Mouse (Mus musculus): Measurements from ENCODE around the gene Asxl1. TPM values are rescaled to one million over a fixed set of nuclear protein-coding genes. Genes with fewer than 3 reads are reported as not detected.
A peak's percentile ranks its signal among the peaks of the same experiment; 100 is the strongest.
"Not testable (repeated sequence)": the region's sequence is repeated elsewhere in the genome, so short reads cannot be mapped to it uniquely, and the experiment has no call there.

Asxl1 gene
- polyA plus RNA-seq, 2 experiments from 2014 or later = 13.9 to 20.4 TPM

DNA sequence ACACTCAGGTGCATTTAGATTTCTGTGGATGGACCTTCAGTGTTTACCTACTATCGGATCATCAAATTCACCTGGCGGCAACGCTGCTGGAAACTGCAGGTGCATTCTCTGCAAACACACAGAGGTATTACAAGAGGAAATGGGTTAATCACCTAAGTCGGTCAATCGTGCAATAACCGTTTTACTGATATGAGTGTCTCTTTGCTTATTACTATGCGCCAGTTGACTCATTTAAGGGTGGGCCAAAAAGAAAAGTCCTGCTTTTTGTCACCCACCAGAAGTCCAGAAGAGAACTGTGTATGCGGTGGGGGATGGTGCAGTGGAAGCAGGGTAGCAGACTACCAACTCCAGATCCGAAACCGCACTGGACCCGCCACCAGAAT lies 567 bp upstream of the Asxl1 start:
- ATAC-seq = peak; percentile 44

DNA sequence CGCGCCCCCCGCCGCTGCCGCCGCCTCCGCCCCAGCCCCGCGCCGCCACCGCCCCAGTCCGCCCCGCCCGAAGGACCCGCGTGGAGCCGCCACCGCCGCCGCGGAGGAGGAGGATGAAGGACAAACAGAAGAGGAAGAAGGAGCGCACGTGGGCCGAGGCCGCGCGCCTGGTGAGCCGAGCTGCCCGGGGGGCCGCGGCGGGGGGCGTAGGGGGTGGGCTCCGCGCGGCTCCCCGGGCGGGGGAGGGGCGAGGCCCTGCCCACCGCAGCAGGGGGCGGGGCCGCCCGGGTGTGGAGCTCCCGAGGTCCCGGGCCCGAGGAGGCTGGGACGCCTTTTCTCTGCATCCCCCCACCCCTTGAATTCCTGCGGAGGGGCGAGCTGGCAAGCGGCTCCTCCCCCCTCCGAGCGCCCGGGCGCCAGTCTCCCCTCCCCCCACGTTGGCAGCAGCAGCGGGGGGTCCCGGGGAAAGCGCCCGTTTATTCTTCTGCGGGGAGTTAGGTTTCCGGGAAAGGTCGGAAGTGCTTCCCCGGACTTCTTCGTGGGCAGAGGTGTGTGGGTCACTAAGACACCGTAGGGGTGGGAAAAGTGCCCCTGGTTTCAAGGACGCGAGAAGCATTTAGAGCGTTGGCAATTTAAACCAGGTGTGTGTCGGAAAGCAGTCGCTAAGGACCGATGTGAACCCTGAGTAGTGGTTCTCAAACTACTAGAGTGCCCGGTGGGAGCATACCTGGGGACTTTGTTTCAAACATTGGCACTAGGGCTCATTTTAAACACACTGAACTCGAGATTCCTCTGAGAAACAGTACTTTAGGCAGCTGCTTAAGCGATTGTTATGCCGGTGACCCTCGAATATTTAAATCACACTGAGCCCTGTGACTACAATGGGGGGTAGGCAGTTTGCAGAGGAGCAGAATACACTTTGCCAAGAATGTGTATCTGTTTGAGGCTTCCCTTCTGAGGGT lies 873 bp downstream of the Asxl1 start:
- no peak for ATAC-seq

DNA sequence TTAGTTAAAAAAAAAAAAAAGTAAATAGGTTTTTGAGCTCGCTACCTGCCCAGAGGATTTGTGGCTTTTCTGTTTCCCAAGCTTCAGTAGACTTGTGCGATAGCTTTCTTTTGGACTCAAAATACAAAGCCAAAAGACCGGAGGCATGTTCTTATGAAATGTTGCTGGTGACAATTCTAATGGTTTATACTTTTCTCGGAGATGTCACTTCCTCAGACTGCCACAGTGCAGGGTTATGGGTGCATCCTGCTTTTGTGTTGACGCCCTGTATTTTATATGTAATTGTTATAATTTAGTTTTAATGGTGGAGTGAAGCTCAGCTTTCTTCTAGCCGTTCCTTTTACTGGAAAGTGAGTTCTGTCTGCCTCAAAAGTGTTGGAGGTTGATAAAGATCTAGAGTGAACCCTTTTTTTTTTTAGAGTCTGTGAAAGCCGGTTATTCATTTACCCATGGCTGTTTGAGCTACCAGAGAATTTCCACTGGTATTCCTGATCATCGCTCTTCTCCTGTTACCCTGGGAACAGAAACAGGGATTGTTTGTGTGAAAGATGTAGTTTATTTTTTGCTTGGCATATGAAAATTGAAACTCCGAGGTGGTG lies 1.7 kb downstream of the Asxl1 start:
- no peak for ATAC-seq

DNA sequence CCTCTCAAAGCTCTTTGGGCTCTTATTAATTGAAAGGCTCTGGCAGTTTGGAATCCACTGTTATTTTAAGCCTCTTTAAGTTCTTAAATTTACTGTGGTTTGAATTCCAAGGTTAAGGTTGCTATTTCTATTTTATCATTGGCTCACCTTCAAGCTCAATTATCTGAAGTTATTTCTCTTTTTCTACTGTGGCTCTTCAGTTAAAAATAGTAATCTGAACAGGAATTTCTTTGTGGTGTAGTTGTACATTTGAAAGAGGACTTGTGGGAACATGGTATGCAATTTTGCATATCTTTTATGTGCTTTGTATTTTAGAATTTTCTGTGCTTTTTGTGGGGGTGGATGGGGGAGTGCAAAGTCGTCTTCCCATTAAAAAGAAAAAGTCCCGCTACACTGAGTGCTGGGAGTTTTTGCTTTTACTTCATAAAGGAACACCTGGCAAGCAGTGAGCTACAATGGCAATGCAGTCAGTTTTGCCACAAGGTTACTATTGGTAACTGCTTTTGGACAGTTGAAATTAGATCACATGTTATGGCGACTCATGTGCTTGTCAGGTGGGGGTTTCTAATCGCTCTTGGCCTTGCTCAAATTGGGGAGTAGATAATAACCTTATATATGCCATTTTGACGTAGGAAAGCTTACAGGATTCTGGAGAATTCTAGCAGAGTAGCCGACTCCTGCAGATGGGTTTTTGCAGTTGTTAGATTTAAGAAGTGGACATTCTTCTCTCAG lies 2.6 kb downstream of the Asxl1 start:
- ATAC-seq = no peak

DNA sequence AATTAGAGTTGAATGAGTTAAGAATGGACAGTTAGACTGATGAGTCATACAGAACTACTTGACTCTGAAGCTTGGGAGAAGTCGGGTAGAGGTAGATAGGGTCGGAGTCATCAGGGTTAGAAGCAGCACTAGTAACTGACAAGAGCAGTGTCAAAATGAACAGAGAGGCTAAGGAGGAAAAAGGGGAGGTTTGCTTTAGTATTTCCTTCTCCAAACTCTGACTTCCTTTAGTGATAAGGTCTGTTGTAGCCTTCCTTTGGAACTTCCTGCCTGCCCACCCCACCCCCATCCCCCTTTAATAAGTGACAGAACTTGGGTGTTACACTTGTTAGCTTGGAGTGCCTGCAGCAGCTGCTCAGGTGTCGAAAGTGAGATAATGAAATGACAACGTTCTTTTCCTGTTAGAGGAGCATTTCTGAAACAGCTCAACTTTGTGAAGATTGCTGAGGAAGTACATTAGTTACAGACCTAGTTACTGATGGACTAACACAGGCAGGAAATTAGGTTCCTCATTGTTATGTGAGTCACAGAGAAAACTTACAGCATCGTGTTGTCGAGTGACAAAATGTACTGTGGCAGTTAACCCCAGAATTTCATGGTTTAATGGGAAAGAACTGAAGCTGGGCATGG lies 5.0 kb downstream of the Asxl1 start:
- ATAC-seq = peak; percentile 58

DNA sequence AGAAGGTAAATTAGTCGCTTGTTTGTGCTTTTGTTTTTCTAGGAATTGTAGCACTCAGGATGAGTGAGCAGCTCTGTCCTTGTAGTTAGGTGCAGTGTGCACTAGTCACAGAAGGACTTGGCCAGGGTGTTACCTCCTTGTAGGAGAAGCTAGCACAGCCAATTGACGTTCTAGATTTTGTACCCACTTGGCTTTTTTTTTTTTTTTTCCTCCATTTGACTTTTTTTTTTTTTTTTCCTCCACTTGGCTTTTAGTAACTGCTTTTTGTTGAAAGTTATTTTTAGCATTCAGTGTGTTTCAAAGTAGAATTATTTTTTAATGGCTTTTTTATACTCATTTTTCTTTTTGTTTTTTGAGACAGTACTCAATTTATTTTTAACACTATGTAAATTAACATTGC lies 9.0 kb downstream of the Asxl1 start:
- no peak for ATAC-seq

DNA sequence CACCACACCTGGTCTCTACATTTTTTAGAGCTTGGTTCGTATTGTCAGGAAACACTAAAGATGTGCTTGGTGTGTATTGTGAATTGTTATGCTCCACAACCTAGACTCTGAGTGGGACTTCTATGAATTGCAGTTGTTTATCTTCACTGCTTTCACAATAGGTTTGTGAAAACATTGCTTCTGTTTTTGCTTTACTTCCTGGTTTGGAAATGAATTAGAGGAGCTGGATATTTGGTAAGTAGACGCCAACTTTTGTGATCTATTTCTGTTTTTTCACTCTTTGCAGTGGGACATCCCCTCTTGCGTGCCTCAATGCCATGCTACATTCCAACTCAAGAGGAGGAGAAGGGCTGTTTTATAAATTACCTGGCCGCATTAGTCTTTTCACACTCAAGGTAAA lies 11.2 kb downstream of the Asxl1 start:
- ATAC-seq = no peak

DNA sequence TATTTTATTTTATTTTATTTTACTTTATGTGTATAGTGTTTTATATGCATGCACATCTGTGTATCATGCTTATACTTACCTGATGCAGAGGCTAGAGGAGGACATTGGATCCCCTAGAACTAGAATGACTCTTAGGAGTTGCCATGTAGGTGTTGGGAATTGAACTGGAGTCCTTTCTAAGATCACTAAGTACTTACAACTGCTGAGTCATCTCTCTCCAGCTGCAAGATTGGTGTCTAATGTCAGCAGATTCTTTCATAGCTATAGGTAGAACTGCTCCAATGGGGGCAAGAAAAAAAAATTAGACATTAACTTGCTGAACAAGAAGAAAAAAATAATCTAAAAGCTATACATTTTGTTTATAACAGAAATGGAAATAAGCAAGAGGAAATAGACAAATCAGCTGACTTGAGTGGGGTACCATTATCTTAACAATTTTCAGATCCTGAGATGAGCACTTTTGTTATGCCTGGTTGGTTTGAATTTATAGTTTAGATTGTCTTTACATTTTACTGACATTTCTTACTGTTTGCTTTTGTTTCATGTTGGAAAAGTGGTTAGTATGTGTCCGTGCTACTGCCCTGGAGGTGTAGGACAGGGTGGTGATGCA lies 15.6 kb downstream of the Asxl1 start:
- no peak for ATAC-seq

DNA sequence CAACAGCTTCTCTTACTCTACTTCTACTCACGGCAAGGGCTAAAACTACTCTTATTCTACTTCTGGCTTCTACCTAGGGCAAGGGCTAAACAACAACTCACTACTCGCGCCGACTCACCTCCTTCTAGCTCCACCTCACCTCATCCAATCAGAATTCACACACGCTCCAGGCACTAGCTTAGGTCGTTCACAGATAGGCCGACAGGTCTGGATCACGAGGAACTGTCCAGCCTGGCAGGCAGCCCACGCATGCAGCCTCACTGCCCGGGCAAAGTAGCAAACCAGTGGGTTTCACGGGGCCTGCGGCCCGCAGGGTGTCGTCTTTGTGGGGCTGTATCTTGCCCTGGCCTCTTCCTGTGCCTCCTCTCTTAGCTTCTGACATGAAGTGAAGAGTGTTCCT lies 18.9 kb downstream of the Asxl1 start:
- ATAC-seq = not testable (repeated sequence)

DNA sequence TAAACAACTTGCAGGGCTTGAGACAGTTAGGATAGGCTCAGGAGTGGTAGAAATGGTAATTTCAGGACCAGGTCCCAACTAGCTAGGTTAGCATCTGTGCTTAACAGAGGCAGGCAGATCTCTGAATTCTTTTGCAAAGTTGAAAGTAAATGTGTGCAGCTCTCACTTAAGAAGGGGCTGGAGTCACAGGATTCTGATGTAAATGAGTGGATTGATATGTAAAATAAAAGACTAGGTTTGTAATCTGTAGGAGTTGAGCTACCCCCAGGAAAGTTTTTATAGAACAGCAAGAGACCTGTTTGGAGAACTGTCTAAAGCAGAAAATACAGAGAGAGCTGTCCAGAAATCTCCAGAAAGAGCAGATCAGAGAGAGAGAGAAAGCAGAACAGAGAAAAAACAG lies 25.2 kb downstream of the Asxl1 start:
- ATAC-seq = no peak

DNA sequence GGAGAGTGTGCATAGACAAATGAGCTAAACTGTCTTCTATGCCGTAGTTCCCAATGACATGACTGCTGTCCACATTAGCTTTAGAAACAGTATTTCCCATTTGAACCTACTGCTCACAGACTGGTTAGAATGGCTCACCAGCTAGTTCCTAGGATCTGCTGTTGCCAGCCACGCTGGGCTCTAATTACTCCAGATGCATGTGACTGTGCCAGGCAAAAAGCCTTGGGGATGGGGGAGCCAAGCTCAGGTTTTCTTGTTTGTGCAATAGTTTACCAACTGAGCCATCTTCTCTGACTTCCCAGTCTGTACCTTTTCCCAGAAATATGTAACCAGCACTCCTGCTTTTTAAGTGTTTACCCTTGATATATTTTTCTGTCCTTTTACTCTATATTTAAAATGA lies 29.8 kb downstream of the Asxl1 start:
- ATAC-seq = no peak

DNA sequence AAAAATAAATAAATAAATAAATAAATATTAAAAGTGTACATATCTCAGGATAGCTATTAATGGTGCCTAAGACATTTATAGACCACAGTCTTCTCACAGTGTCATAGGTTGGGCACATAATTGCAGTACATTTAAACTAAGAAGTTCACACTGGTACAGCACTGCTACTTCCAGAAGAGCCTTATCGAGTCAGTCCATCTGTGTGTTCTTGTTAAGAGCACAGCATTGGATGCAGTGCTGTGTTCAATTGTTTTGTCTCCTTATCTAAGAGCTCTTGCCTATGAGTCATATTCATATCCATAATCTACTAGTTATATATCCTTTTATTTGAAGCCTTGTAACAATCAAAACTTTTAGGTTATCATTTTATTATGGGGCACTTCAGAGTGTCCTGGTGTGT lies 34.9 kb downstream of the Asxl1 start:
- ATAC-seq = no peak

DNA sequence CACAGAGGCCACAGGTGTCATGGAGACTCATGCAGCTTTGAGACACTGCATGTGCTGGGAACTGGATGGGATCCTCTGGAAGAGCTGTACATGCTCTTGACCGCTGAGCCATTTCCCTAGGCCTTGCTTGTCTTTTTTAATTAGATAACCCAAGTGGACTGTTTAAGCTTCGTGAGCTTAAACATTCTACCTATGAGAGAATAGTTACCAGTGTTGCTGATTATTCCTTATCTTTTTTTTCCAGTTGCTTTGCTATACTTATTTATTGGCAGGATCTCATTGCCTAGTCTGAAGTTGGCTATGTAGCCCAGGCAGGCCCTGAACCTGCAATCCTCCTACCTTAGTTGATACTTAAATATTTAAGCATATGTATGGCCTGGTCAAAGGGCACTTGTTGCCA lies 44.2 kb downstream of the Asxl1 start:
- no peak for ATAC-seq

DNA sequence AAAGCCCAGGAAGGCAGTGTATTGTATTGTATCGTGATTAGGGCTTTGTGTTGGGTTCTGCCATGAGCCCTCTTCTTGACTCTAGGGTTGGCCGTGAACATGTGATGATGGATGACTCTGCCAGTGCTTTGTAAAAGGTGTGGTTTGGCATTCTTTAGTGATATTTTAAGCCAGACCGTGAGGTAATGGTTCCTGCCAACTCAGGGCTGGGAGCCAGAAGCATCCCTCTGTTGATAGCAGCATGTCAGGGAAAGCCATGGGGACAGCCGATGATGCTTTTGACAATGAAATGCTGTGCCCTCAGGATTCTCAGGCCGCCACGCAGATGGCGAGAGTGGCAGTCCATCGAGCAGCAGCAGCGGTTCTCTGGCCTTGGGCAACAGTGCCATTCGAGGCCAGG lies 47.4 kb downstream of the Asxl1 start:
- ATAC-seq = no peak

DNA sequence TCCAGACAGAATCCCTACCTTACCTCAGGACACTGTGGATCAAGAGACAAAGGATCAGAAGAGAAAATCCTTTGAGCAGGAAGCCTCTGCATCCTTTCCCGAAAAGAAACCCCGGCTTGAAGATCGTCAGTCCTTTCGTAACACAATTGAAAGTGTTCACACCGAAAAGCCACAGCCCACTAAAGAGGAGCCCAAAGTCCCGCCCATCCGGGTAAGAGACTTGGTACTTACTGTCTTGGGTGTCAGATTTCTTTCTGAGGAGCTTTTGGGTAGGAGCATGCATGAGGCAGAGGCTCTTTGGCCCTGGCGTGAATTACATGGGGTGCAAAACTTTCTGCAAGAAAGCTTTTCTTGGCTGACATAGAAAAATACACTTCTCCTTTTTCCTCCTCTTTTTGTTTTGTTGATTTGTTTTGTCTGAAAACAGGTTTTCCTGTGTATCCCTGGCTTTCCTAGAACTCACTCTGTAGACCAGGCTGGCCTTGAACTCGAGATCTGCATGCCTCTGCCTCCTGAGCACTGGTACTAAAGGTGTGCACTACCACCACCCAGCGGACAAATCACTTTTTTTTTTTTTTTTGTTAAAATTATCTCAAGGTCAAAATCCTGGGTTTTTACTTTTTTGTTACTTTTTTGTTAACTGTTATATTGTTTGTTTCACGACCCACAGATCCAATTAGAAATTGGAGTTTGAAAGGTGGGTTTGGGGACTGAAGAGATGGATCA lies 52.3 kb downstream of the Asxl1 start:
- ATAC-seq = no peak

DNA sequence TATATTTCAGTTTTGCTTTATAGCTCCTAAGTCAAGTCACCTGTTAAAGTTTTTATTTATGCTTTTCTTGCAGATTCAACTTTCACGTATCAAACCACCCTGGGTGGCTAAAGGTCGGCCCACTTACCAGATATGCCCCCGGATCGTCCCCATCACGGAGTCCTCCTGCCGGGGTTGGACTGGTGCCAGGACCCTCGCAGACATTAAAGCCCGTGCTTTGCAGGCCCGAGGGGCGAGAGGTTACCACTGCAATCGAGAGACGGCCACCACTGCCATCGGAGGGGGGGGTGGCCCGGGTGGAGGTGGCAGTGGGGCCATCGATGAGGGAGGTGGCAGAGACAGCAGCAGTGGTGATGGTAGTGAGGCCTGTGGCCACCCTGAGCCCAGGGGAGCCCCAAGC lies 53.5 kb downstream of the Asxl1 start:
- ATAC-seq = no peak

DNA sequence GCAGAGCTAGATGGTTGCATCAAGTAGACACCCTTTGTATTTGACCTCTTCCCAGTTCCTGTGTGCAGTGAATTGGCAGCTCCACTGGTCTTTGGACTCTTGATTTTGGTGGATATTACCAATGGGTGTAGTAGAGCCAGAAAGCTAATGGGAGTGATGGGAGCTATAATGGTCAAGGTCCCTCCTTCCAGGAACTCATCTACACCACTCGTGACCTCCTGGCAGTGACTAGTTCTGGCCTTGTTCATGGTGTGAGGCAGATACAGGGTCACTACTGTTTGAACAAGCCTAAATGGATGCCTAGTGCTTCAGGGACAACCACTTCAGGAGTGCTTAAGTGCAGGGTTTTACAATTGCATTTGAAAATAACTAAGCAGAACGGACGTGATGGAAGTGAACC lies 58.4 kb downstream of the Asxl1 start:
- no peak for ATAC-seq

DNA sequence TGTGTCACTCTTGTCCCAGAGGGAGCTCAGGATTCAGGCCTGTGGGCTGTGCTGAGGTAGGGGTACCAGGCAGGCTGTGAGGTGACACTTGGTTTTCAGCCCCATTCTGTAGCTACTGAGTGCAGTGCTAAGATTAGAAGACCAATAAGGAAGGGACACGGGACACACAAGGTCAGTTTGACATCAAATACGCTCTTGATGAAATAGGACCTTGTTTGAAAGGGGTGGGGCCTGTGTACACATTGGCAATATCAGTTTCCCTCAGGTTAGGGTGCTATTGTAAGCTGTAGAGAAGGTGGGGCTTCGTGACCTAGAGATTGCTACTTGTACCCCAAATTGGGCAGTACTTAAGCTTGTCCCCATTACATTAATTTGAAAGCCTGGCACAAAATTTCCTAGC lies 59.3 kb downstream of the Asxl1 start:
- ATAC-seq = no peak

DNA sequence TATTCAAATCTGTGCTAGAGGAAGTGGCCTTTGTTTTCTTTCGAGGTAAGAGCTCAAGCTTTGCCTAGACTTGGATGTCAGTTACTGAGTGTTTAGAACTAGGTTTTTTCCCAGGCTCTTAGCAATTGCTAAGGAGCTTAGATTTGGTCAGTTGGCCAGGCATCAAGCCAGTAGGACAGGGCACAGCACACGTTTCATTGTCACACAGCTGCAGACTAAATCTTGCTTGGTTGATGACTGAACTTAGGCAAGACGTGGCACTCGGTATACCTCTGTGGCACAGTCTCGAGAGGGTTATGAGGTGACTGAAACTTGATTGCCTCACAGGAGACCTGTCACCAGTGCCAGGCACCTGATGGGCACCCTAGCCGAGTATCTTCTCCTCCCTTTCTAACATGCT lies 61.3 kb downstream of the Asxl1 start:
- ATAC-seq = no peak

DNA sequence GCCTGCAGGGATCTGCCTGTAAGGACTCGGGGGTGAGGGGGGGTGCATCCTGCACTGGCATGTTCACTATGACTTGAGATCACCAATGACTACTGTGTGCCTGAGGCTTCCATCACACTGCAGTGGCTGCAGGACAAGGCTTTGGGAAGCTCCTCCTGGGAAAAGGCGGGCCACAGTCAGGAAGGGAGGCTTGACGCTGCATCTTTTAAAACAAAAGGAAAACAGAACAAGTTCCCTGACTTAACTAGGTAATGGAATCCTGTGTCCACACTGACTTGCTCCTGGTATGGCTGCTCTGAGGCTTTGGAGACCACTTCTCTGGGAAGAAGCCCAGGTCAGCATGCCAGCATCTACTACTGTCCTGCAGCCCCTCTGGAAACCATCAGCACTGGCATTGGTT lies 63.3 kb downstream of the Asxl1 start:
- no peak for ATAC-seq

DNA sequence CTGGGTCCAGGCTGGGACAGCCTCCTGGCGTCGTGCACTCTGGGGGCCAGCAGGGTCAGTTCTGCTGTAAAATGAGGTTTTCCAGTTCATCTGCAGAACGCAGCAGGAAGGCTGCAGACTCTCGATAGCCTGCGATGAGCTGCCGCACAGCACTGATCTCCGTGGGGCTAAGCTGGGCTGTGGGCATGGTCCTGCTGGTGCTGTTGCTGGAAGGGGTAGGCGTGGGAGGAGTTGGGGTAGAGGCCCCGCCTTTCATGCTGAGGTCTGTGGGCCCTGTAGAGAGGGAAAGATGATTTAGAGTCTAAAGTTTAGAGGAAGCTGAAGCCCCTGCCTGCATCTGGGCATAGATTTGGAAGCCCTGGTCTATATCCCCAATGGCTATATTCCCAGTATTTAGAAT lies 65.9 kb downstream of the Asxl1 start:
- ATAC-seq = no peak

DNA sequence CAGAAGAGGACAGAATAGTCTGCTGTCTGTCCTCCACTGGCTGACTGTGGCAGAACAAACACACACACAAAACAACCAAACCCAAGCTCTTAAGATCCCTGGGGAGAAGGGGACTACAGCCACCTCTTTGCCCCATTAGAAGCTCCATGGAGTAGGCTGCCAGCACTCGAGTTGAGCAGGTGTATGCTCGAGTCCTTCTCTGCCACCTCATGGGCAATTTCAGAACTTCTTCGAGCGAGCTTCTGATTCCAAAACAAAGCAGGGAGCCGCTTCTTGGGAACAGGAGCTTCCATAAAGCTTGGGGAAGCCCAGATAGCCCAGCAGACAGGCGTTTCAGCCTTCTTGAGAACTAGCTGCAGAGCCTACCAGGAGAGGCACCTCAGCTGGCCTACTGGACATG lies 66.9 kb downstream of the Asxl1 start:
- ATAC-seq = no peak

Data from activated CD4-positive, CD25-positive, alpha-beta regulatory T cell, adult 4 months (primary cell).